Mouse (Mus musculus) mouse trophoblast stem cell (cell line): ENCODE results near the gene Edf1.

Source experiments
- in situ Hi-C, 2 experiments: fragments of 300-500 bp; cut with MseI, MboI; formaldehyde crosslinking; loops; 2 replicates in 1 of 2; 3 replicates in 1 of 2; pipeline ENCODE4 v1.15.1; 2025

Gene Edf1

DNA sequence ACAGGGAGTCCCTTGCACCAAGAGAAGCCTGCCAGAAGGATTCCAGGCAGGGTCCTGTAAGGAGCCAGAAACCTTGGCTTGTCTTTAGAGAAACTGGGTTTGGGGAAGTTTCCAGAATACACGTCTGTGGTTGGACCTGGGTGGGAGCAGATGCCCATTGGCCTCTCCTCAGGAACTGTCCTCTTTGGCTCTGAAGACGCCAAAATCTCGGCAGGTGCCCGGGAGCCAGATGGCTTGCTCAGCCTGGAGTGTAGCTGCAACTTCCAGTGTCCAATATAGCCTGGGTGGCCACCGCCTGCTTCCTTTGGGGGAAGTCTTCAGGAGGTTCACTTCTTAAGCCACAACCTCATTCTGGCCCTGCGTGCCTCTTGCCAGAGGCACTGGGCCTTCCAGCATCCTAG lies 24.3 kb downstream of the Edf1 start:
- in situ Hi-C loops: no loop called here

DNA sequence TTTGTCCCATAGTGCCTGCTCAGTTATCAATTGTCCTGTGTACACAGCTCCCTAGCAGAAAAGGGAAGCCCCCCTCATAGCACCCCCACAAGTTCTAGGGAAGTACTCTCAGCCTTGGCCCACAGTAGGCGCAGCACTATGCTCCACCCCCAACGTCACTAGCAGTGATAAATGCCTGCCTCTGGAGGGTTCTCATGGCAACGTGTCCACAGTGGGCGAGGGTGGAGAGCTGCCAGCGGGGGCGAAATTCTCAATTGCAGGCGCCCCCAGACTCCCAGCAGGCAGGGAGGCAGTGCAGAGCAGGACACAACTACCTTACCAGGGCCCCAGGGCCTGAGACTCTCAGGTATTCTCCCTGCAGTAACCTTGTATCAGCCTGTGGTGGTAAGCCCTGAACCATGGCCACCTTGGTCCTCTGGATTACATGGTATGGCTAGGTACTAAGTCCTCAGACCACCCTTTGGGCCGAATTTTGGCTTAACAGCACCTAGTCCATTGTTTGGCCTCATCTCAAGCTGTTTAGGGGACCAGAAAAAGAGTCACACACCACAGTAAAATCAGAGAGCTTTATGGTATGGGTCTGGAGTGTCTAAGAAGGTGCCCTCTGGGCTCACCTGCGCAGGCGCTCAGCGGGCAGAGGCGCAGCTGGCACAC lies 24.9 kb downstream of the Edf1 start:
- in situ Hi-C loops: no loop called here

DNA sequence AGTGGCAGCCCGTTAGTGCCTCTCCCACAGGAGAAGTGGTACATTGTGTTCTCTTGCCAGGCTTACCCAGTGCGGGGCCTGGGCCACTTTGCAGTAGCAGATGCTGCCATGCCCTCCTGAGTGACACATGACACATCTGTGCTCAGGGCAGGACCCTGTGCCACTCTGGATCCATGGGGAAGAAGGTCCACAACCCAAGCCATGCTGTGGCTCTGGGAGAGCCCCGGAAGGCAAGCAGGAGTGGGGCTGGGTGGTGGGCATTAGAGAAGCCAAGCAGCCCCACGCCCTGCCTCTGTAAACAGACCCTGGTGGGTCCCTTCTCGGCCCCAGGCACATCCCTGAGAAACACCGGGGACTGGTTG lies 25.5 kb downstream of the Edf1 start:
- in situ Hi-C loops: no loop called here

DNA sequence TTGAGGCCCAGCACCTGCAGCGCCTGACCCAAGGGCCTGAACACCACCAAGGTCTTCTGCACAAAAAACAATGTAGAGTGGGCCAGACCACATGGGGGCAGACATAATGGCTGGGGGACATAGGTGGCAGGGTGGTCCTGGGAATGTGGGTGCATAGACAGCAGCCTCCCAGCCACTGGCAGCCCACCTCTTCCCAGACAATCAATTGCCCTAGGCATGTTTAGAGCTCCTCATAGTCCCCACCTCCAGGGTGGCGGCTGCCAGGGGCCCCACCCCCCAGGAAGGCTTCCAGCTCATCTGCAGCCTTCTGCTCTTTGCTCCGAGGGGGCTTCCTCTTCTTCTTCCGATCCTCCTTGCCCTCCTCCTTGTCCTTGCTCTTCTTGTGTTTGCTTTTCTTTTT lies 25.9 kb downstream of the Edf1 start:
- in situ Hi-C loops: no loop called here

DNA sequence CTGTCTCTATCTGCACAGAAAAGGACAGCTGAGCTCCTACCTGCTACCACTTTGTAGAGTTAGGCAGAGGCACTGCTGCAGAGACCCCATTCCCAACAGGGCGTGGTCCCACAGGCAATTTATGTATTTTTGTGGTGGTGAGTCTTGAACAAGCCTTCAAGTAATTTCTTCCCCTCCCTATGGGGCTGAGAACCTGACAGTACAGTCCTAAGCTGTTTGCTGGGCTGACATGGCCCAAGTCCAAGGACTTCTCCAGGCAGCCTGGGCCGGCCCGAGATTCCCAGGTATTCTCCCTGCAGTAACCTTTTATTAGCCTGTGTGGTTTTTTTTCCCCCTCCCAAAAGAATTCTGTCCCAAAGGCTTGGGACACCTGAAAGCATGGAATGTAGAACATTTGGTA lies 26.5 kb downstream of the Edf1 start:
- in situ Hi-C loops: no loop called here

DNA sequence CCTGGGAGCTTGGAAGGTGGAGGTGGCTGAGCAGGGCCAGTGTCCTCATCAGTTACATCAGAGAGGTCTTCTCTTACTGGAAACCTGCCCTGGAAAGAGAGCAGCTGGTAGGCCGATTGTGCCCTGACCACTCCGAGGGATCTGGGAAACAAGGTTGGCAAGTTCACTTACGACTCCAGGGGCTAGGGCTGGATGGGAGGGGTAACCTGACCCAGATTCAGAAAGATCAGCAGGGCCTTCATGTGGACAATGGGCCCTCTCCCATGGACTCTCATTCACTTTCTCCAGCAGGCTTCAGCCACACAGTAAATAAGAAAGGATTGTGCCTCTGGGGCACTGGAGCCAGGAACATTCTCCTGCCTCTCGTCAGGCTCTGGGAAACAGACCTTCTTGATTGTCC lies 27.2 kb downstream of the Edf1 start:
- in situ Hi-C loops: no loop called here

DNA sequence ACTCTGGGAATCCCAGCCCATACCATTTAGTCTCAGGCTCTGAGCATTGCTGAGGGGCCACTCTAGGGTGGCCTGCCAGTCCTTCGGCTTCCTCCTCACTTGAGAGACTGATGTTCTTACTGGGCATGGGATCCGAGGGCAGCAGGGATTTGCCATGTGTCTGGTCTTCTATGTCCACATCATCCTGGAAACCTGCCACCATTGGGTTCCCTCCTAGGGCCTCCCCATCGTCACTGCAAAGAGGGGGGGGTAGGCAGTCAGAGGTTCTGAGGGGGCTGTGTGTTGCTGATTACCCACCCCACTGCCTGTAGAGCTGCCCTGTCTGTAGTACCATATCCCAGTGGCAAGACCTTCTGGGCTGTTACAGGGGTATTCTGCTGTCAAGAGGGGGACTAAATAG lies 28.0 kb downstream of the Edf1 start:
- in situ Hi-C loops: no loop called here

DNA sequence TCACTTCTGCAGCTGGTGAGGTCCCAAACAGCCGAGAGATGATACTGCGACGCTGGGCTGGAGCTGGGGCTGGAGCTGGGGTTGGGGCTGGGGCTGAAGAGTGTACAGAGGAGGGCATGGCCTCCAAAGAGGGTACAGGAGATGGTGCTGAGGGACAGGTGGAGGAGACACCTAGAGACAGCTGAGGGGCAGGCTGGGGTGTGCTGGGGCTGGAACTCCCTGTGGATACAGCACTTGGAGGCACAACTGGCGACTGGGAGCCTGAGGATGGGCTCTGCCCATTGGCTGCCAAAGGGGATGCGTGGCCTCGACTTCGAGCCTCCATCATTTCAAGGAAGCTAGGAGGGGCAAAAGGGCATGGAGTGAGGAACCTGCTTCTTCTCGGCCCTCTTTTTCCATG lies 29.6 kb downstream of the Edf1 start:
- in situ Hi-C loops: no loop called here

DNA sequence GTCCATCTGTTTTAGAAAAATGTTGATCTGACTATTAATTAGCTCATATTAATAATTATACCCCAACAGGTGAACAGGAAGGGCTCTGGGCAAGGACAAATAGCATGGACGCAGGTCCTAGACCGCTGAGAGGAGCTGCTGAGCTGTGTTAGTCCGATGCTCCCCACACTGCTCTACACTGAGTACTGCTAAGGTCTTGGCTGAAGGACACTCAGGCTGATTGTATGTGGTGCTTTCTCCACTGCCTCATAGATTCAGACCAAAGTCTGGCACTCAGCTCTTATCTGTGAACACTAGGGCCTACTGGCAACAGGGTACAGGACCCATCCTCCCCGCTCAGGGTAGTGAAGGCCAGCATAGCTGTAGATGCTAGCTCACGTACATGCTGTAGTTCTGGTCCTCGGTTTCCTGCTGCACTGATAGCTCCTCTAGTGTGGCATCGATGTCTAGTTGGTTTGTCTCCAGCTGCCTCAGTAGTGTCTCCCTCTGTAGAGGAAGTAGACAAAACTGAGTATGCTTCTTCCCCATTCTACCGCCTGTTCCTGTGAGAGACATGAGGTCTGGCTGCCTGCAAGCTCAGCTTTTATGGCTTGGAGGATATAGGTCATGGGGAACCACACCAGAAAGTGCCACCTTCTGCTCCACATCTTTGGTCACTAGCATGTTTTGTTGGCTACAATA lies 30.7 kb downstream of the Edf1 start:
- in situ Hi-C loops: no loop called here

DNA sequence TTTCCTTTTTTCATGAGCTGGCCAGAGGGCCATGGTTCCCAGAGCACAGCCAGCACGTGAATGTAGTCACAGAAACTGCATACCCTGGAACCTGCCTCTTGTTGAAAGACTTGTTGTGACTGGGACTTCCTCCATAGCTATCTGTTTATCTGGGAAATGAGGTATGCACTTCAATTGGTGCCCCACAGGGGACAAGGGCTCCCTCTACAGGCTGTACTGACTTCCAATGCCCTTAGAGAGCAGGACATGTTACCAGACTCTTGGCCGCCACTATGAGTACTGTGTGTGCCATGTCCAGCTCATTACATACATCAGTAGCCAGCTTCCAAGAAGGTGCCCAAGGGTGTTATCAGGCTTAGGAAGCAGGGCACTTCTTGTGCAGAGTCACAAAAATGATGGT lies 34.2 kb downstream of the Edf1 start:
- in situ Hi-C loops: no loop called here

DNA sequence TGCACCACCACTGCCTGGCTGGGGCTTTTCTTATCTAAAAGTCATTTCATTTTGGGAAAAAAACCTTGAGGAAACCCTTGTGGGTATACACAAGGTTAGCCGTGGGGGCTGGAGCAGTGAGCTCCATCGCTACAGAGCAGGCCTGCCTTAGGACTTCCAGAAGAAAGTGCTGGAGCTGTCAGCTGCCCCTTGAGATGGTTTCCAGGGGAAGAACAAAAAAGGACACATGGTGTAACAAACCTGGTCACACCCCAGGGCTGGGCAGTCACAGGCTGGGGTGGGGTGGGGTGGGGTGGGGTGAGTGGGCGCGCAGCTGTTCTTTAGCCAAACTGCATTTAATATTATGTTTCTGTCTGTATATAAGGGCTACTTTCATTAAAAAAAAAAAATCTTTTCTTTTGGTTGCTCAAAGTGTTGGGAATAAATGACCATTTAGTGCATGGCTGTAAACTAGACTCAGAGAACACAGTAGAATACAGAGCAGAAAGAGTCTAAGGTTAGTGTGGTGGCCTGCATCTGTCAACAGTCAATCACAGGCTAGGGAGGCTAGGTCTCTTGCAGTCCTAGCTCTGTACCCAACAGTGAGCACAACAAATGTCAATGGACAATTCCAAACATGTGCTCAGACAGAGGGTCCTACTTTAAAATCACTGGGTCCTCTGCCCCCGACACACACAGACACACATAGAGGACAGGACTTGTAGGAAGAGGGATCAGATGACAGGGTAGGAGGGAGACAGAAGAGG lies 39.3 kb downstream of the Edf1 start:
- in situ Hi-C loops: no loop called here

DNA sequence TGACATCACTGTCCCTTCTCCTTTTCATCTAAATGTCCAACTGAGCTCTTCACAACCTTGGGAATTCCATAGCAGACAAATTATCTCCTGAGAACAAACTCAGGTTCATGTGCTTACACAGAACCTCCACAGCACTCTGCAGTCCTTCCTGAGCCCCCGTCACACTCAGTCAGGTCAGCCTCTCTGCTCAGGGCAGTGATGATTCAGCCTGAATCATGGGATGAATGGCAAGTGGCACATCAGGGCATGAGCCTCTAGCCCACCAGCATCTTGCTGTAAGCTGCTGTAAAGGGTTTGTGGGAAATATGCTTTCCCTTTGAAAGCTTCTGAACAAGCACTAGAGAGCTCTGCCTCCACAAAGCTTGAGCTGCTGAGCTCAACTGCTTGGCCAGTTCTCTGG lies 41.1 kb downstream of the Edf1 start:
- in situ Hi-C loops: no loop called here

DNA sequence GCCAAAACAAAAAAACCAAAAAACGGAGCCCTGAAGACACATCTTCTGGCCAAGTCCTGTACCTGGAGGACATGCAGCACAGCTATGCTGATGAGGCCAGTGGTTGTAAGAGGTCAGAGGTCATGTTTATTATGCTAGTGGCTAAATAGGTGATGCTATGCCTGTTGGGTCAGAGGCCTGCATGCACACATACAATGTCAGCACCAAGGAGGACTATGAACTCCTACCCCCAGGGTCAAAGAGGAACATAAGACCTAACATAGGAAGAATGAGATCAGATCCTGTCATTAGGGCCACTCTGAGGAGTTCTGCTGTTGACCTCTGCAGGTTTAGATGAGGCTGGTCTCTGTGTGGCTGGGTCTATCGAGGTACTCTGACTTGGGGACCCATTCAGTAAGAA lies 42.4 kb downstream of the Edf1 start:
- in situ Hi-C loops: no loop called here

DNA sequence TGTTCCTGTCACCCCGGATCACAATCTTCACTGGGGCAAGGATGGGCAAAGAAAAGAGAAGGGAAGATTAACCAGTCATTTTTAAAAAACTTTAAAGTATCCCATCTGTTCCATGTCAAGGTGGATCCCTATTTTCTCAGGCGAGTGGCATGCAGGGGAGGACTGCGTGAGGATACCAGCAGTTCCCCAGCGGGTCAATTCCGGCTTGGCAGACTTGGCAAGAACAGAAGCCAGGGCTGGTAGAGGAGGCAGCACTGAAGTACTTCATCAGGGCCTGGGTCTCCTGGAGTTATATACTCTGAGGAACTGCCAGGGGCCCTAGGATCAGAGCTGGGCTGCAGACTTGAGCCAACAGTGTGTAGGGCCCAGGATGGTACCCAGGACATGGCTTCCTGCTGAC lies 44.9 kb downstream of the Edf1 start:
- in situ Hi-C loops: no loop called here

DNA sequence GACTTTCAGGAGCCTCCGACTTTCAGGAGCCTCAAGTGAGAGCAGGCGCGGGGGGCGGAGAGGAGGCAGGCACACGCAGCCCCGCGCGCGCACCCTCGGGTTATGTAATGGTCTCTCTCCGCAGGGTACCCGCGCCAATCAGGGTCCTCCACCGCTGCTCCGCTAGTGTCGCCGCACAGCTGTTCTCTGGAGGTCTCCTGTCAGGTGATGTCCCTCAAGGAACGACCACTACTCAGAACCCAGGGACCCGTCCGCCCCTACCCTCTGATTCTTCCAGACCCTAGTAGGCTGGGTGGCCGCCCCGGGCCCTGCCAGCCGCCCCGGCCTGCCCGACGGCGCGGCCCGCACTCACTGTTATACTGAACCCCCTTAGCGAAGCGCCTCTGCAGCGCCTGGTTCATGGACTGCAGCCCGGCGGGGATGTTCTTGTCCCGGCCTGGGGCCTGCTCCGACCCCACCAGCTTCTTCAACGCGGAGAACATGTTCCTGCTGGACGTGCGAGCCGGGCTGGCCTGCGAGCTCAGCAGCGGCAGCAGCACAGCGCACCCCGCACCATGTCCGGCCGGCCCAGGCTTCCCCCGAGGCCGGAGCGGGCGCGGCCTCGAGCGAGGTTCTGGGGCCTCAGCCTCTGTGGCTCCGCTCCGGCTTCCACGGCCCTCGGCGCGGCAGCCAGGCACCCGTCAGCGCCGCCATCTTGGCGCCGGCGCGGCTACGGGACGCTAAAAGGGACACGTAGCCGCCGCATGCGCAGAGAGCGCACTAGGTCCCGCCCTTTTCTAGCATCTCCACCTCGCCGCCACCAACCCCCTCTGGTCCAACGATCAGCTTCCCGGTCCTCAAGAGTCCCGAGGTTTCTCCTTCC lies 50.3 kb downstream of the Edf1 start, which contains the start of gene Rabl6:
TSS of gene Rabl6 (minus strand) at position 761 of the 862 bp plus-strand sequence.
- in situ Hi-C loops: no loop called here

DNA sequence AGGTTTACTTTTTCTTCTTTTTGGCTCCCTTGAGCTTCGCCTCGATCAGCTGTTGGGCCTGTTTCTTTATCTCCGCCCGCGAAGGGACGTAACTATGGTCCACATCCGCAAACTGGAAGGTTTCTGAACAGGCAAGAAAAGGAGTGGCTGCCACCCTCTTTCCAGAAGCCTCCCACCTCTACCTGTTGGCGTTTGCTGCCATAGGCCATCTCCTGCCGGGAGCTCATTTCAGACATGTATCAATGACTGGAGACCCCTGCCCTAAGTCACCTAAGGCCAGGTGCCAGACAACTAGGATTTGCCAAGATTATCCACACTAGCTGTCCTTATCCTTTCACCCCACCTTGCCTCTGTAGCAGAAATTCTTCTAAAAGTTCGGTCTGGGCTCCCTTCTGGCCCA lies 51.0 kb downstream of the Edf1 start:
- in situ Hi-C loops: no loop called here
